Mouse (Mus musculus) kidney, embryonic 16.5 days (tissue): ENCODE results near the gene Tex45. TPM values are rescaled to one million over a fixed set of nuclear protein-coding genes. Genes with fewer than 3 reads are reported as not detected.

ENCODE experiments used
- ATAC-seq: fragments of 200-750 bp; cut with Nextera tagmentation; 2 replicates; pipeline ENCODE4 v1.8.0; 2017; ENCODE audit warnings: moderate TSS enrichment; ENCODE audit not compliant: low FRiP score, low TSS enrichment
- H3K27ac ChIP-seq: fragments of 300-500 bp; sonication (generic); 2 replicates; pipeline ENCODE4 v1.5.1; 2014; ENCODE audit warnings: low read length
- H3K27me3 ChIP-seq: fragments of 300-500 bp; sonication (generic); 2 replicates; pipeline ENCODE4 v1.6.1; 2014; ENCODE audit warnings: low read length, control low read depth, mixed read lengths; ENCODE audit not compliant: insufficient read depth
- H3K36me3 ChIP-seq: fragments of 300-500 bp; sonication (generic); 2 replicates; pipeline ENCODE4 v1.6.1; 2014; ENCODE audit warnings: low read length, control low read depth, mixed read lengths; ENCODE audit not compliant: insufficient read depth
- H3K4me1 ChIP-seq: fragments of 300-500 bp; sonication (generic); 2 replicates; pipeline ENCODE4 v1.6.1; 2014; ENCODE audit warnings: low read length, control low read depth, mixed read lengths; ENCODE audit not compliant: insufficient read depth
- H3K4me2 ChIP-seq: fragments of 300-500 bp; sonication (generic); replicated peaks from 2 replicates; pipeline ENCODE4 v1.6.1; 2014; ENCODE audit warnings: low read depth, low read length
- H3K4me3 ChIP-seq: fragments of 300-500 bp; sonication (generic); 2 replicates; pipeline ENCODE4 v1.5.1; 2014; ENCODE audit warnings: mild to moderate bottlenecking, low read length
- H3K9ac ChIP-seq: fragments of 300-500 bp; sonication (generic); replicated peaks from 2 replicates; pipeline ENCODE4 v1.6.1; 2014; ENCODE audit warnings: low read length
- H3K9me3 ChIP-seq: fragments of 300-500 bp; sonication (generic); 2 replicates; pipeline ENCODE4 v1.6.1; 2016; ENCODE audit warnings: low read length, control low read depth
- WGBS: fragments of 180-500 bp; shearing (Covaris S2); extraction: QIAGEN DNeasy Blood & Tissue Kit; methylation state at CpG from one replicate; pipeline ENCODE4 v1.1.7; 2014; 5-methylcytosine and 5-hydroxymethylcytosine counted together
- polyA plus RNA-seq: library from polyadenylated mRNA; unstranded; fragments of >200 nt; fragmentation: Nextera tagmentation; extraction: Ambion mirVana; gene quantifications from 2 replicates; pipeline ENCODE4 v1.2.1, GENCODE M21; 2015

Gene Tex45
- polyA plus RNA-seq, 1 experiment from 2014 or later: not detected

DNA sequence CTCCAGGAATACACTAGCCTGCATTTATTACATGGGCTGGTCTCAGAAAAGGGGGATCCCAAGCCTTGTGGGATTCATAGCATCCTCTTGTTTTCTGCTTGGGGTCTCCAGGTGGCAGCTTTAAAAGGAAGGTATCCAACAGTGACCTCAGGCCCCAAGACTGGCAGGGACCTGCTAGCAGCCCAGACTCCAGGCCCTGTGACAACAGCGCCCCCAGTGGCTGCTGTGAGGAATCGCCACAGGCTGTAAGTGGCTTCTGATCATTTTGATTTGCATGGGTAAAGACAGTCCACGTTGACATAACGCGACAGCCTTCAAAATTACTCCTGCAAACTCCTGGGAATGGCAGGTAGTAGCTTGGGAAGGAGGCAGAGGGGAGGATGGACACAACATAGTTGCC is 20.0 kb upstream of the Tex45 start:
- H3K4me1 ChIP-seq: no peaks in the 10 kb centered on the region
- H3K27ac ChIP-seq: no peak overlapping the region
- 30% methylated on average over 5 of the region's 5 CpGs for WGBS
- H3K36me3 ChIP-seq: peaks cover 85% of the 10 kb centered on the region
- no peak overlapping the region for H3K9ac ChIP-seq
- no peak overlapping the region for H3K4me2 ChIP-seq
- no peak overlapping the region for H3K4me3 ChIP-seq
- ATAC-seq: no peak
- H3K27me3 ChIP-seq: no peaks in the 10 kb centered on the region
- H3K9me3 ChIP-seq: no peaks in the 10 kb centered on the region

DNA sequence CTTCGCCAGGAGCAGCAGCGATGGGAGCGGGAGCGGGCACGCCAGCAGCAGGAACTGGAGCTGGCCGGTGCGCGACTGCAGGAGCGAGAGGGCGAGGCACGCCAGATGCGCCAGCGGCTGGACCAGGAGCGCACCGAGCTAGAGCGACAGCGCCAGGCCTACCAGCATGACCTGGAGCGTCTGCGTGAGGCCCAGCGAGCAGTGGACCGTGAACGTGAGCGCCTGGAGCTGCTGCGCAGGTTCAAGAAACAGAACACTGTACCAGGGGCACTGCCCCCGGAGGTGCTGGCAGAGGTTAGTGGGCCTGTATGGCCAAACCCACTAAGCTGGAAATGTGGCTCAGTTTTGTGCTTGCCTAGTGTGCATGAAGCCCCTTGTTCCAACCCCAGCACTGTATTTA is 18.7 kb upstream of the Tex45 start:
- Histone ChIP-seq H3K27me3 (no peaks in the 10 kb centered on the region), H3K4me3 (no peak overlapping the region), H3K9me3 (no peaks in the 10 kb centered on the region), H3K27ac (no peak overlapping the region), H3K9ac (no peak overlapping the region), H3K36me3 (peaks cover 87% of the 10 kb centered on the region), H3K4me2 (no peak overlapping the region), H3K4me1 (no peaks in the 10 kb centered on the region)
- ATAC-seq: peak; percentile 55; the same call in 1 of the 2 replicates
- 89% methylated on average over 25 of the region's 25 CpGs for WGBS

- Histone ChIP-seq H3K36me3 (peaks cover 6% of the 10 kb centered on the region; the same call in 1 of the 2 replicates), H3K4me3 (no peak overlapping the region), H3K4me1 (peaks cover 4% of the 10 kb centered on the region; the same call in 1 of the 2 replicates), H3K9ac (no peak overlapping the region), H3K4me2 (no peak overlapping the region), H3K9me3 (no peaks in the 10 kb centered on the region), H3K27me3 (no peaks in the 10 kb centered on the region), H3K27ac (no peak overlapping the region)
- no peak for ATAC-seq
- 82% methylated on average over 2 of the region's 2 CpGs for WGBS
Observed at GRCm38 (mm10) chr8:3463248-3463647, 7.4 kb upstream of the Tex45 start.

- no peak for ATAC-seq
- Histone ChIP-seq H3K27ac (no peak overlapping the region), H3K36me3 (0 out of 2 replicates have a peak, but pooled peaks cover 2% of the 10 kb centered on the region), H3K4me3 (no peak overlapping the region), H3K4me1 (peaks cover 4% of the 10 kb centered on the region; the same call in 1 of the 2 replicates), H3K9ac (no peak overlapping the region), H3K27me3 (no peaks in the 10 kb centered on the region), H3K9me3 (no peaks in the 10 kb centered on the region), H3K4me2 (no peak overlapping the region)
- 52% methylated on average over 5 of the region's 5 CpGs for WGBS
Observed at GRCm38 (mm10) chr8:3464309-3464708, 6.4 kb upstream of the Tex45 start.

GRCm38 (mm10) chr8:3467006-3467885 is 3.4 kb upstream of the Tex45 start, which contains the start of gene Pex11g:
Gene Pex11g, minus strand, starts transcription at chr8:3467680.
- peak; percentile 97 for ATAC-seq
- Histone ChIP-seq H3K4me2 (peak within 1 kb of the TSS; percentile 54), H3K4me1 (peaks cover 4% of the 10 kb centered on the region; the same call in 1 of the 2 replicates), H3K36me3 (no peaks in the 10 kb centered on the region), H3K27ac (peak within 1 kb of the TSS; percentile 74), H3K9me3 (no peaks in the 10 kb centered on the region), H3K4me3 (peak within 1 kb of the TSS; percentile 47), H3K9ac (peak within 1 kb of the TSS; percentile 79), H3K27me3 (no peaks in the 10 kb centered on the region)
- 6% methylated on average over 32 of the region's 32 CpGs for WGBS

DNA sequence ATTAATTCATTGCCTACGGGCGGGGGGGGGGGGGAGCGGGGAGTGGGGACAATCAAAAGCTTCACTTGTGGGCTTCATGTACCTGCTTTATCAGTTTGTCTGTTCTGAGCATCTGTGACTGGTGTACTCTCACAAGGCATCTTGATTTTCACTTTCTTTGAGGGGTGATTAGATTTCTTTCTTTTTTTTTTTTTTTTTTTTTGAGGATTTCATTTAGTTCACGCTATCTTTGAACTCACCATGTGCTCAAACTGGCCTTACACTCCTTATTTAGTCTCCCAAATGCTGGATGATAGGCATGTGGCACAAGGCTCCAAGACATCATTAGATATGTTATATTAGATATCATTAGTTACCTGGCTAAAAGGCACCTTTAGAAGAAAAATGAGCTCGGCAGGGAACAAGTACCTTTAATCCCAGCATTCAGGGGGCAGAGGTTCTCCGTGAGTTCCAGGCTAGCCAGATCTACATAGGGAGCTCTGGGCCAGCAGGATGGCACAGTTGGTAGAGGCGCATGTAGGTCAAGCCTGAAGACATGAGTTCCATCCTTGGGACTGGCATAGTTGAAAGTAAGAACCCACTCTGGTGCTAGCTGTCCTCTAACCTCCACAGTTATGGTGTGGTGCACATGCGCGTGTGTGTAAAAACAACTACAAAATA is 2.6 kb upstream of the Tex45 start:
- peak overlapping the region; percentile 79 for H3K9ac ChIP-seq
- no peaks in the 10 kb centered on the region for H3K27me3 ChIP-seq
- 54% methylated on average over 9 of the region's 9 CpGs for WGBS
- H3K27ac ChIP-seq: peak overlapping the region; percentile 74
- peak; percentile 2; the same call in 1 of the 2 replicates for ATAC-seq
- no peaks in the 10 kb centered on the region for H3K9me3 ChIP-seq
- H3K4me1 ChIP-seq: peaks cover 4% of the 10 kb centered on the region; the same call in 1 of the 2 replicates
- H3K4me2 ChIP-seq: peak overlapping the region; percentile 54
- H3K36me3 ChIP-seq: no peaks in the 10 kb centered on the region
- peak overlapping the region; percentile 47 for H3K4me3 ChIP-seq

- no peaks in the 10 kb centered on the region for H3K36me3 ChIP-seq
- H3K27ac ChIP-seq: no peak overlapping the region
- H3K9me3 ChIP-seq: no peaks in the 10 kb centered on the region
- no peaks in the 10 kb centered on the region for H3K27me3 ChIP-seq
- no peak overlapping the region for H3K9ac ChIP-seq
- WGBS: 87% methylated on average over 1 of the region's 1 CpGs
- no peak overlapping the region for H3K4me3 ChIP-seq
- peaks cover 4% of the 10 kb centered on the region; the same call in 1 of the 2 replicates for H3K4me1 ChIP-seq
- H3K4me2 ChIP-seq: no peak overlapping the region
- ATAC-seq: no peak
Observed at GRCm38 (mm10) chr8:3468838-3469237, 1.8 kb upstream of the Tex45 start.

DNA sequence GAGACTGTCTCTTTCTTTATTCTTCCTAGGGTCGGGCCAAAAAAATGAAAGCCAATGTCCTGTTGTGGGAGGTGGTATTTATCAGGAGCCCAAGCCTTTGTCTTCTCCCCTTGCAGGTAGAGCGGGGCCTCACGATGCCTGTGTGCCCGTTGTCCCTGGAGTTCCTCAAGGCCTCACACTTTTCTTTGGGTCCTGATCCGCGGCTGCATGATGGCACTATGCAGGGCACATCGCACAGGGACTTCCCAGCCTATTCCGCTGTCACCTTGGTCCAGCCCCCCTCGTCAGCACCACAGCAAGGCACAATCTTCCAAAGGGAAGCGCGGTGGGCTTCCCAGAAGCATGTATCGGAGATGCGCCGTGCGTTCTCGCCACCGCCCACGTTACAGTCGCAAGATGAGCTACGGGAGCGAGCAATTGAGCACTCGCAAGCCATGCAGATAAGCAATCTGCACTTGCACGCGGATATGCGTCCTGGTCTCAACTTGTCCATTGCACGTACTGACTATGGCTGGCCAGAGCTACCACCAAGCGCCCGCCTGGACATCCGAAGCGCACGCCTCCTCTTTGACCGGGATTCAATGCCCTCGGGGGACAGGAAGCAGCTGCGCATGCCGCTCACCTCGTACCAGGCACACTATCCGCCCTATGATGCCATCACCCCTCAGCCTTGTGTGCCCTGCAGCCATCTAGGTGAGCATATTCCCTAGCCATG is 5.2 kb downstream of the Tex45 start:
- H3K4me3 ChIP-seq: peak overlapping the region; percentile 35
- H3K4me2 ChIP-seq: peak overlapping the region; percentile 55
- H3K27ac ChIP-seq: no peak overlapping the region
- H3K27me3 ChIP-seq: peaks cover 5% of the 10 kb centered on the region; the same call in 1 of the 2 replicates
- H3K4me1 ChIP-seq: peaks cover 6% of the 10 kb centered on the region
- no peaks in the 10 kb centered on the region for H3K36me3 ChIP-seq
- 27% methylated on average over 37 of the region's 37 CpGs for WGBS
- no peak for ATAC-seq
- 0 out of 2 replicates have a peak overlapping the region, but pooled peaks have one; percentile 35 for H3K9ac ChIP-seq
- no peaks in the 10 kb centered on the region for H3K9me3 ChIP-seq

DNA sequence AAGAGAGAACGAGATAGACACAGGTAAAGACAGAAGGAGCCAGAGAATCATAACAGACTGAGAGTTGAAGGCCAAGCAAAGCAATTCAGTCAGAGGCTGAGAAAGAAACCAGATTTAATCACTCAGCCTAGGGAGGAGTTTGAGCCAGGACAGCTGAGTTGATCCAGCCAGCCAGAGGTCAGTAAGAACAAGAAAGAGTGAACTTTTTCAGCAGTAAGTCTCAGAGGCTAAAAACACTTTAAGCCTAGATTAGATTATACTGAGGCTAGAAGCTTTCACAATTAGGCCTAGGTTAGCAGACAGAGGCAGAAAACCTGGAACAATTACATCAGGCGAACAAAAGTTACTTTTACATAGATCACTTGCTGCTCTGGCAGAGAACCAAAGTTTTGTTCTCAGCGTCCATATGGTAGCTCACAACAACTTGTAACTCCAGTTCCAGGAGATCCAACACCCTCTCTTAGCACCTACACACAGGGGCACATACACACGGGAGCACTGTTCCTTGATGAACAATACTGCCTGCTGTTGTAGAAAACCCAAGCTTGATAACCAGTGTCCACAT is 9.6 kb downstream of the Tex45 start:
- Histone ChIP-seq H3K9ac (no peak overlapping the region), H3K4me2 (no peak overlapping the region), H3K27ac (no peak overlapping the region), H3K27me3 (peaks cover 4% of the 10 kb centered on the region; the same call in 1 of the 2 replicates), H3K9me3 (no peaks in the 10 kb centered on the region), H3K4me3 (no peak overlapping the region), H3K4me1 (peaks cover 6% of the 10 kb centered on the region), H3K36me3 (no peaks in the 10 kb centered on the region)
- no peak for ATAC-seq
- WGBS: 50% methylated on average over 4 of the region's 4 CpGs
